Mouse (Mus musculus): ENCODE results near the gene Atp1b2. TPM values are rescaled to one million over a fixed set of nuclear protein-coding genes. Genes with fewer than 3 reads are reported as not detected.
A peak's percentile ranks its signal among the peaks of the same experiment; 100 is the strongest.
"Not testable (repeated sequence)": the region's sequence is repeated elsewhere in the genome, so short reads cannot be mapped to it uniquely, and the experiment has no call there.

Gene Atp1b2
- 4.1 and 5.6 TPM in 2 replicates for polyA plus RNA-seq (2012; rRNA removed)

DNA sequence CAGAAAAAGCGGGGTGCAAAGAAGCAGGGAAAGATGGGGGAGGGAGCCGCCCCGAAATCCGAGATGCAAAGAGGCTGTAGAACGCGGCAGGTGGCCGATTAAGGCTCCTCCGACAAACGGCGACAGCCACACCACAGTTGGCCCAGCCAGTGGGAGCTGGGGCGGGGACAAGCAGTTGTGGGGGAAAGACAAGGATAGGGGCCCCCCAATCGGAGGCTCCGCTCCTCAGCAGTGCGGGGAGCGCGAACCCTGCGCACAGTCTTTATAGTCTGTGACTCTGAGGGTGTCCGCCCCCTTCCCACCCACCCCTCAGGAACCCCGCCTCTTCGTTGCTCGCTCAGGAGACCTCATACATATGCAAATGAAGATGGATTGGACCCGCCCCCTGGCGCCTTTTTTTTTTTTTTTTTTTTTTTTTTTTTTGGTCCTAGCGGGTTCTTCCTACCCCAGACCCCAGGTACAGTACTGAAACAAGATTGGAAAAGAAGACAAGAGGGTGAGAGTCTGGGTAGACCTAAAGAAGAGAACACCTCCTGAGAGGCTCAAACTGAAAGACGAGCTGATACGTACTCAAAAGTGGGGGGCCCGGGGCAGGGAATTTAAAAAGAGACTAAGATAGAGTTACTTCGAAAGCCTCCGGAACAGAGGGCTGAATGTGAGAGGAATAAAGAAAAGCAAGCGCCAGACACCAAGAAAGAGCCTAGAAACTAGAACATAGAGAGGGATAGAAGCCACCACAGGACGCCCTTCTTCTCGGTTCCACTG is at the start of gene Atp1b2:
Atp1b2 (minus strand) TSS at position 217 of the 765 bp plus-strand sequence.
- WGBS: 2% methylated on average over 32 of the region's 32 CpGs
- DNase-seq (ENCODE audit: low read depth, low spot score): no peak

- DNase-seq (ENCODE audit: low read depth, low spot score): no peak
- WGBS: 40% methylated on average over 9 of the region's 9 CpGs
Observed at GRCm38 (mm10) chr11:69654760-69655159, 49.0 kb upstream of the Atp1b2 start.

GRCm38 (mm10) chr11:69653399-69653798 is 47.7 kb upstream of the Atp1b2 start:
- DNase-seq (ENCODE audit: low read depth, low spot score): no peak
- 74% methylated on average over 5 of the region's 5 CpGs for WGBS

- DNase-seq (ENCODE audit: low read depth, low spot score): no peak
- 82% methylated on average over 5 of the region's 5 CpGs for WGBS
Observed at GRCm38 (mm10) chr11:69645860-69646259, 40.1 kb upstream of the Atp1b2 start.

DNA sequence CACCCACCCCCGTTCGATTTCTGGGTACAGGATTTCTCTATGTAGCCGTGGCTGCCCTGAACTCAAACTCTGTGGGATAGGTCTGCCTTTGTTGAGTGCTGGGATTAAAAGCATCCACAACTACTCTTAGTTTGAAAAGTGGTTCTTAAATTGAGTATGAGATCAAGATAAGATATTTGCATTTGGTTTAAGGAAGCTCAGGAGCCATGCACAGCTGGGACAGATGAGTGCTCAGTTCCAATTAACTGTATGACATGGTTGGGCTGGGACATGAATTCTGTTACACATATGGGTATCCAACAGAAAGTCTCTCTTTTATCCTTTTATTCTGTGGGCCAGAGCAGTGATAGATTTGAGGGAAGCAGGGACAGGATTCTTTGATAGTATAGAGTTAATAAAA is 29.7 kb upstream of the Atp1b2 start:
- DNase-seq (ENCODE audit: low read depth, low spot score): no peak
- WGBS: 61% methylated on average over 3 of the region's 3 CpGs

- under 1% methylated on average over 48 of the region's 50 CpGs for WGBS
- no peak for DNase-seq (ENCODE audit: low read depth, low spot score)
Observed at GRCm38 (mm10) chr11:69633128-69633866, 27.6 kb upstream of the Atp1b2 start.

GRCm38 (mm10) chr11:69632284-69633089 is 26.7 kb upstream of the Atp1b2 start, which contains the start of gene Fxr2:
TSS of gene Fxr2 (plus strand) at chr11:69632990.
- DNase-seq (ENCODE audit: low read depth, low spot score): peak; percentile 100
- WGBS: under 1% methylated on average over 55 of the region's 56 CpGs

DNA sequence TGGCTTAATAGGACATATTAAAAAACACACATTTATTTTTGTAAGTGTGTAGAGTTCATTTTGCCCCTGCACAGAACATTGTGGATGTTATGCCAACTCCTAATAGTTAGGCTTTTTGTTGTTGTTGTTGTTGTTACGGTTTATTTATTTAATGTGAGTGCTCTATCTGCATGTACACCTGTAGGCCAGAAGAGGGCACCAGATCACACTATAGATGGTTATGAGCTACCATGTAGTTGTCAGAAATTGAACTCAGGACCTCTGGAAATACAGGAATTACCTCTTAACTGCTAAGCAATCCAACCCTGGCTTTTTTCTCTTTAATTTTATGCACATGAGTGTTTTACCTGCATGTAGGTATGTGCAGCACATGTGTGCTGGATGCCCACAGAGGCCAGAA is 24.1 kb upstream of the Atp1b2 start:
- WGBS: 62% methylated on average over 1 of the region's 1 CpGs
- no peak for DNase-seq (ENCODE audit: low read depth, low spot score)

- DNase-seq (ENCODE audit: low read depth, low spot score): peak; percentile 70
- WGBS: 35% methylated on average over 6 of the region's 6 CpGs
Observed at GRCm38 (mm10) chr11:69628286-69628685, 22.5 kb upstream of the Atp1b2 start.

DNA sequence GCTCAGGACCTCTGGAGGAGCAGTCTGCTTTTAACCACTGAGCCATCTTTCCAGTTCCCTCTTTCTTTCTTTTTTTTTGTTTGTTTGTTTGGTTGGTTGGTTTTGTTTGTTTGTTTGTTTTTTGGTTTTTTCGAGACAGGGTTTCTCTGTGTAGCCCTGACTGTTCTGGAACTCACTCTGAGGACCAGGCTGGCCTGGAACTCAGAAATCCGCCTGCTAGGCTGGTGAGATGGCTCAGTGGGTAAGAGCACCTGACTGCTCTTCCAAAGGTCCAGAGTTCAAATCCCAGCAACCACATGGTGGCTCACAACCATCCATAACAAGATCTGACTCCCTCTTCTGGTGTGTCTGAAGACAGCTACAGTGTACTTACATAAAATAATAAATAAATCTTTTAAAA is 18.6 kb upstream of the Atp1b2 start:
- not testable (repeated sequence) for DNase-seq (ENCODE audit: low read depth, low spot score)
- WGBS: 72% methylated on average over 2 of the region's 2 CpGs

- WGBS: 67% methylated on average over 4 of the region's 4 CpGs
Observed at GRCm38 (mm10) chr11:69623006-69623405, 17.3 kb upstream of the Atp1b2 start.

DNA sequence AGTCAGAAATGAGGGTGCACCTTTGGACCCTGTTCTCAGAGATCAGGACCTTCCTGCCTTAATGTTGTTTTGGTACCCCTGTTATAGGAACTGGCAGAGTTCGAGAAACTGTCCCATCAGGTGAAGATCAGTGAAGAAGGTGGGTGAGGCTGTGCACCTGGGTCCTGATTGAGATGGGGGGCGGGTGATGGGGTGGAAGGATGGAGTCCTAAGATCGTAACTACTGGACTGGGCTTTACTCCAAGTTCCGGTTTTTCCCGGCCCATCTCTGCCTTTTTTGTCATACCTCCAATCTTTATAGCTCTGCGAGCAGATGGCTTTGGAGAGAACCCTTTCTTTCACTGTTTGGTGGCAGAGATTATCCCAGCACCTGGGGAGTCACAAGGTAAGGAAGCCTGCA is 16.7 kb upstream of the Atp1b2 start:
- DNase-seq (ENCODE audit: low read depth, low spot score): no peak
- WGBS: 7% methylated on average over 6 of the region's 6 CpGs

More at GRCm38 (mm10) chr11:69623006-69623405, 17.3 kb upstream of the Atp1b2 start:
- DNase-seq (ENCODE audit: low read depth, low spot score): no peak

DNA sequence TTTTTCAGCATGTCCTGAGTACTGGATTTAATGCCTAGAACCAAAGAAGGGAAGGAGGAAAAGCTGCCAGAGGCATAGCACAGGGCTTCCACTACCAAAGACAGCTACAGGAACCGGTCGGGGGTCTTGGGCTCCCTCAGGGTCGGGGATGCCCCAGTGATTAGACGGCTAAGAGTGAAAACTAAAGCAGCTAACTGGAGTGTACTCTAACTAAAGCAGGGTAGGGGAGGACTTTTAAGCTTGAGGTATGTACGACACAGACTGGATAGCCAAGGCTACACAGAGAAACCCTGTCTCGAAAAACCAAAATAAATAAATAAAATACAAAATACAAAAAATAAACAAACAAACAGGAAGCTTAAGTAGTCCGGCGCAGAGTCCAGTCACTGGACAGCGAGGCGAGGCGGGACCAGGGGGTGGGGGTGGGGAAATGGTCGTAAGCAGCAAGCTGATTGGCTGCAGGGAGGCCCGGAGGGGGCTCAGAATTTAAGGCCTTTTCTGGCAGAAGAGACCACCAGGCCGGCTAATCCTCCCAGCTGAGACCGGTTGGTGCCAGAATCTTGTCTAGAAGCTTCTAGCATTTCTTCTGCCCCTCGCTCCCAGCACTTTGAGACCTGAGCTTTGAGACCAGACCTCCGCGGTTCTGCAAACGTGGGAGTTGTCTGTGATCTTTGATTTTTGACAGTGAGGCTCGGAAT is 16.0 kb upstream of the Atp1b2 start, which contains the start of gene Sat2:
Sat2 (plus strand) TSS at position 454 of the 698 bp plus-strand sequence.
- no peak for DNase-seq (ENCODE audit: low read depth, low spot score)
- WGBS: 10% methylated on average over 20 of the region's 20 CpGs

- no peak for DNase-seq (ENCODE audit: low read depth, low spot score)
- WGBS: 54% methylated on average over 7 of the region's 7 CpGs
Observed at GRCm38 (mm10) chr11:69620394-69621081, 14.8 kb upstream of the Atp1b2 start.

- 60% methylated on average over 5 of the region's 5 CpGs for WGBS
- no peak for DNase-seq (ENCODE audit: low read depth, low spot score)
Observed at GRCm38 (mm10) chr11:69617805-69618204, 12.1 kb upstream of the Atp1b2 start, which contains the start of gene Shbg. TSS of gene Shbg (minus strand) at chr11:69617905.

DNA sequence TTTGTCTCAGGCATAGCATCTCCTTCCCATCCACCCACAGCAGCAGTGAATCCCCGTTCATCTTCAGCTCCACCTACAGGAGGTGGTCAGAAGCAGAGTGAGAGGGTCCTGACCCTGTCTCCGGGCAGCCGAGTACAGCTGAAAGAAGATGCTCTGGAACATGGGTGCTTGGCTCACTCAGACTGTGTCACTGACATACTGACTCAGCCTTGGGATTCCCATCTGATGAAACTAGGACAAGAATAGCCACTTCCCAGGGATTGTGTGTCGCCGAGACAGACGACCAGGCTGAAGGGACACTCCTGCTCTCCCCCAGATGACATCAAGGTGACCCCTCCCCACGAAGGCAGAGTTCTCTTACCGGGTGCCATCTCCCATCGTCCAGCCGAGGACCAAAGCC is 11.0 kb upstream of the Atp1b2 start:
- WGBS: 50% methylated on average over 10 of the region's 10 CpGs
- no peak for DNase-seq (ENCODE audit: low read depth, low spot score)

DNA sequence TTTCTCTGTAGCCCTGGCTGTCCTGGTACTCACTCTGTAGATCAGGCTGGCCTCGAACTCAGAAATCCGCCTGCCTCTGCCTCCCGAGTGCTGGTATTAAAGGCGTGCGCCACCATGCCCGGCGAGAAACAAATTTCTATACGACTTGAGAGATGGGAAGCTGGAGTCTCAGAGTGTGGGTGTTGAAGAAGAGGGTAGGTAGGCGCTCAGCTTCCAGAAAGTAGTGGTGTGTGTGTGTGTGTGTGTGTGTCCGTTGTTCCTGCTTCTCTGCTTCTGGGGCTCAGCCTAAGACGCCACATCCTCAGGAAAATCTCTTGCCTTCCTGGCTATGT is 8.5 kb upstream of the Atp1b2 start:
- DNase-seq (ENCODE audit: low read depth, low spot score): not testable (repeated sequence)
- 48% methylated on average over 11 of the region's 11 CpGs for WGBS

DNA sequence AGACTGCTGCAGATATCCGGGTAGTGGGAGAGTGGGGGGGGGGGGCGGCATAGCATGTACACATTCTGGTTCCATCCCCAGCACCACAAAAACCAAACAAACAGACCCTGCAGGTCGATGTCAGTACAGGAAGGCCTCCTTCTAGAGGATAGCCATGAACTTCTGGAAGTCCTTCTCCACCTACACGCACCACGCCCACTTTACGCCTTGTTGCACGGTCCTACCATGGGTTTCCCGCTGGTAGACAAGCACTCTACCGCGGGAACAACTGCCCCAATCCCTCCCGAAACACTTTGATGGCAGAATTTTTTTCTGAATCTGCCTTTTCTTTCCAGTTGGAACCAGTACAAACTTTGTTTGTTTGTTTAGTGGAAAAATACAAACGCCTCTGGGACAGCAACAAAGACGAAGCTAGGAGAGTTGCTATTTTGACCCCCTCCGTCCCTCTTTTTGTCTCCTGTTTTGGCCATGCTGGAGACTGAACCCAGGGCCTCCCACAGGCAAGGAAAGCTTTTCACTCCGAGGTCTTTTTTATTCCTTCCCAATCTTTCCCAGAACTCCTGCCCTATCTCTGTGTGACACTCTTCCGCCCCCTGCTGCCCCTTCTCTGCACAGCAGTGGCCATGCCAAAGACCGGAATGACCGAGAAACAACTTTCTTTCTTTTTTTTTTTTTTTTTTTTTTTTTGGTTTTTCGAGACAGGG is 8.0 kb upstream of the Atp1b2 start:
- 7% methylated on average over 19 of the region's 19 CpGs for WGBS
- peak; percentile 43 for DNase-seq (ENCODE audit: low read depth, low spot score)
